Mouse (Mus musculus) MEL-GATA-1-ER (cell line): ENCODE results near the gene Rfc5.
"Not testable (repeated sequence)": the region's sequence is repeated elsewhere in the genome, so short reads cannot be mapped to it uniquely, and the experiment has no call there.

Source experiments
- DNase-seq: peaks from one replicate; pipeline ENCODE4 v3.0.0-alpha.2; 2012; ENCODE audit warnings: low read depth; ENCODE audit errors: extremely low read depth

The Rfc5 gene

GRCm38 (mm10) chr5:117348279-117348678, 40.6 kb downstream of the Rfc5 start:
- no peak for DNase-seq

- no peak for DNase-seq
Observed at GRCm38 (mm10) chr5:117347838-117348237, 41.0 kb downstream of the Rfc5 start.

- no peak for DNase-seq
Observed at GRCm38 (mm10) chr5:117347011-117347410, 41.8 kb downstream of the Rfc5 start.

DNA sequence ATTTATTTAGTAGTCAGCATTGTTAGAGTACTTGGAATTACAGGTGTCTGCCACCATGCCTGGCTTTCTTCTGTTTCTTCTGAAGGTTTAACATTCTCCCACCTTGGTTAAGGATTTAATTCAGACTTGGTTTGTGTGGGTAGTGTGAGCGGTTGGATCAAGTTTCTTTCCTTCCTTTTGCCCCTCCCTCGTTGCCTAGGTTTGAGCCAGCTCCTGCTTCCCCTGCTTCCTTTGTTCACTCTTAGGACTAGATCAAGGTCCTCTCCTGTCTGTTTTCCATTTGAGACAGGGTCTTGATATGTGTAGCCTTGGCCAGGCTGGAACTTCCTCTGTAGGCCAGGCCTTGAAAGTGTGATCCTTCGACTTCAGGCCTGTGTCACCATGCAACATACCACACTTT, 42.6 kb downstream of the Rfc5 start:
- DNase-seq = no peak

DNA sequence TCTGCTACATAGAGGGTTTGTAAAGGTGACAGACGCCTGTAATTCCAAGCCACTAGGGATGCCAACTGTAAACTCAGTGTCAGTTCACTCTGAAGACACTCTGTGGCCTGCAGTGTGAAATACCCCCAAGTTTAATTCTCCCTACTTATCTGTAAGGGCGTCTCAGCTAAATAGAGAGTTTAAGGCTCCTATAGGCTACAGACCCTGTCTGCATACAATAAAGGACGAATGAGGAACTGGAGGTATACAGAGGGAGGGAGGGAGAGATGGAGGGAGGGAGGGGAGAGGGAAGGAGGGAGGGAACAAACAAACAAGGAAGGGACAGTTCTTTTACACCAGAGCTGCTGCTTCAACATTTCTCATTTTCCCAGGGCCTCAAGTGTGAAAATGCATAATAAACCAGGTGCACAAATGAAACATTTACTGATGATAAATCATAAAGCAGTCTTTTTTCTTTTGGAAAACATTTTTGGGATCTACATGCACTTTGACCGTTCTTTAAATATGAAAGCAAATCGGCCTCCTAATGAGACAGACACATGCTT, 43.3 kb downstream of the Rfc5 start:
- peak; percentile 85 for DNase-seq

GRCm38 (mm10) chr5:117344496-117344895, 44.4 kb downstream of the Rfc5 start:
- not testable (repeated sequence) for DNase-seq

- DNase-seq = no peak
Observed at GRCm38 (mm10) chr5:117341896-117342295, 47.0 kb downstream of the Rfc5 start.

GRCm38 (mm10) chr5:117340081-117340480, 48.8 kb downstream of the Rfc5 start:
- no peak for DNase-seq

GRCm38 (mm10) chr5:117338503-117338902, 50.3 kb downstream of the Rfc5 start:
- DNase-seq = no peak

DNA sequence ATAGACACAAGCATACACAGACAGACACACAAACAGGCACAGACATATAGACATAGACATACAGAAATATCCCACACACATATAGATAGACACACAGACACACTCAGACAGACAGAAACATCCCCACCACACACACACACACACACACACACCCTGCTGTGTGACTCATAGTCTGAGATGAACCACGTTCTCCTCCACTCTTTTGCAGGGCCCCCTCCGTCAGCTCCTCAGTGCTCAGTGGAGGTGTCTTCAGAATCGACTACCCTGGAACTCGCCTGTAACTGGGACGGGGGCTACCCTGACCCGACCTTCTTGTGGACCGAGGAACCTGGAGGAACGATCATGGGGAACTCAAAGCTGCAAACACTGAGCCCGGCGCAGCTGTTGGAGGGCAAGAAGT, 50.8 kb downstream of the Rfc5 start:
- DNase-seq = no peak

DNA sequence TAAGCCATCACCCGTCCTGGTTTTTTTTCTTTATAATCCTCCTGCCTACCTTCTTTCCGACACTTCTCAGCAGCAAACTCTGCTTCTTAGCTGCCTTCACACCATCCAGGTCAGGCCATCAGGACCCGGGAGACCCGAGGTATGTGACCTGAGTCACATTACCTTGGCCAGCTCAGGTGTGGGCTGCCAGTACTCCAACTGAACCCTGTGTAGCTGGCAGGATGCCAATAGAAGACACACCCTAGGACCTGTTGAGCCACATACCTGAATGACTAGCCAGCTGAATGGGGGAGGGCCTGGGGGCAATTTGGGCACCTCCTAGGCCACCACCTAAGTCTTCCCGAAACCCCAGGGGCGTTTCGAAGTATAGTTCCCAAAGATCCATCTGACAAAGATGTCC, 58.4 kb downstream of the Rfc5 start:
- no peak for DNase-seq
